Mouse (Mus musculus) heart, postnatal 0 days (tissue): ENCODE data around the gene Socs5. TPM values are rescaled to one million over a fixed set of nuclear protein-coding genes. Genes with fewer than 3 reads are reported as not detected.
"Not testable (repeated sequence)": the region's sequence is repeated elsewhere in the genome, so short reads cannot be mapped to it uniquely, and the experiment has no call there.

Experiments
- ATAC-seq: fragments of 200-750 bp; cut with Nextera tagmentation; 2 replicates; pipeline ENCODE4 v1.8.0; 2017; ENCODE audit warnings: low read depth, moderate number of reproducible peaks, moderate library complexity; ENCODE audit not compliant: insufficient read depth
- DNase-seq: peaks from one replicate; pipeline ENCODE4 v3.0.0-alpha.2; 2016; ENCODE audit warnings: low spot score
- H3K27ac ChIP-seq: fragments of 300-500 bp; sonication (generic); 2 replicates; pipeline ENCODE4 v1.5.1; 2014; ENCODE audit warnings: low read depth, mild to moderate bottlenecking
- H3K27me3 ChIP-seq: fragments of 300-500 bp; sonication (generic); 2 replicates; pipeline ENCODE4 v1.6.1; 2014; ENCODE audit warnings: low read length, mixed read lengths; ENCODE audit not compliant: control insufficient read depth, insufficient read depth
- H3K36me3 ChIP-seq: fragments of 300-500 bp; sonication (generic); replicated peaks from 2 replicates; pipeline ENCODE4 v1.6.1; 2014; ENCODE audit warnings: low read length, mixed read lengths; ENCODE audit not compliant: control insufficient read depth, insufficient read depth
- H3K4me1 ChIP-seq: fragments of 300-500 bp; sonication (generic); 2 replicates; pipeline ENCODE4 v1.6.1; 2014; ENCODE audit warnings: antibody characterized with exemption; ENCODE audit not compliant: control insufficient read depth, insufficient read depth
- H3K4me2 ChIP-seq: fragments of 300-500 bp; sonication (generic); 2 replicates; pipeline ENCODE4 v1.6.1; 2014; ENCODE audit warnings: low read depth, mild to moderate bottlenecking, low read length, moderate library complexity
- H3K4me3 ChIP-seq: fragments of 300-500 bp; sonication (generic); 2 replicates; pipeline ENCODE4 v1.5.1; 2014; ENCODE audit warnings: low read depth, low read length
- H3K9ac ChIP-seq: fragments of 300-500 bp; sonication (generic); replicated peaks from 2 replicates; pipeline ENCODE4 v1.6.1; 2014; ENCODE audit warnings: low read depth, low read length, mixed read lengths
- H3K9me3 ChIP-seq: fragments of 300-500 bp; sonication (generic); replicated peaks from 2 replicates; pipeline ENCODE4 v1.6.1; 2016; ENCODE audit warnings: low read length; ENCODE audit not compliant: control insufficient read depth
- CTCF ChIP-seq: IDR thresholded peaks from 2 replicates; pipeline ENCODE4 v1.5.1; 2016; ENCODE audit warnings: antibody characterized with exemption, control low read depth, low read depth
- EP300 ChIP-seq: IDR thresholded peaks from 2 replicates; pipeline ENCODE4 v1.6.1; 2016; ENCODE audit warnings: antibody characterized with exemption, low read depth
- WGBS: fragments of 180-500 bp; shearing (Covaris S2); extraction: QIAGEN DNeasy Blood & Tissue Kit; methylation state at CpG from one replicate; pipeline ENCODE4 v1.1.7; 2014; 5-methylcytosine and 5-hydroxymethylcytosine counted together
- polyA plus RNA-seq: library from polyadenylated mRNA; unstranded; fragments of >200 nt; fragmentation: Nextera tagmentation; extraction: Ambion mirVana; gene quantifications from 2 replicates; pipeline ENCODE4 v1.2.1, GENCODE M21; 2015
- total RNA-seq: library from RNA; depleted of rRNA; stranded (reverse); fragments of >200 nt; gene quantifications from 2 replicates; pipeline ENCODE4 v1.2.3, GENCODE M21; 2014; ENCODE audit warnings: low replicate concordance; rRNA removed

Socs5 gene
- 11.4 and 17.7 TPM in 2 replicates for total RNA-seq
- polyA plus RNA-seq = 7.3 and 7.9 TPM in 2 replicates

- peak; percentile 54 for DNase-seq
- 0% methylated on average over 41 of the region's 73 CpGs for WGBS
- Histone ChIP-seq H3K9ac (peak within 1 kb of the TSS; percentile 92), H3K27me3 (no peaks in the 10 kb centered on the region), H3K36me3 (no peaks in the 10 kb centered on the region), H3K27ac (peak within 1 kb of the TSS; percentile 82), H3K4me3 (peak within 1 kb of the TSS; percentile 95), H3K4me1 (peaks cover 25% of the 10 kb centered on the region; the same call in 1 of the 2 replicates), H3K9me3 (no peaks in the 10 kb centered on the region), H3K4me2 (peak within 1 kb of the TSS; percentile 98)
- peak; percentile 68 for ATAC-seq
- TF ChIP-seq EP300 (no peak), CTCF (no peak)
These were observed at the start of gene Socs5 for GRCm38 (mm10) chr17:87107623-87108221. TSS of gene Socs5 (plus strand) at chr17:87107679.

GRCm38 (mm10) chr17:87062639-87063038, 44.8 kb upstream of the Socs5 start:
- no peak overlapping the region for H3K4me2 ChIP-seq
- H3K9me3 ChIP-seq = no peaks in the 10 kb centered on the region
- H3K27me3 ChIP-seq = no peaks in the 10 kb centered on the region
- 64% methylated on average over 9 of the region's 9 CpGs for WGBS
- H3K27ac ChIP-seq = no peak overlapping the region
- no peaks in the 10 kb centered on the region for H3K36me3 ChIP-seq
- TF ChIP-seq EP300 (no peak), CTCF (no peak)
- no peak overlapping the region for H3K4me3 ChIP-seq
- H3K9ac ChIP-seq = no peak overlapping the region
- ATAC-seq (no peak), DNase-seq (no peak)
- peaks cover 2% of the 10 kb centered on the region for H3K4me1 ChIP-seq

DNA sequence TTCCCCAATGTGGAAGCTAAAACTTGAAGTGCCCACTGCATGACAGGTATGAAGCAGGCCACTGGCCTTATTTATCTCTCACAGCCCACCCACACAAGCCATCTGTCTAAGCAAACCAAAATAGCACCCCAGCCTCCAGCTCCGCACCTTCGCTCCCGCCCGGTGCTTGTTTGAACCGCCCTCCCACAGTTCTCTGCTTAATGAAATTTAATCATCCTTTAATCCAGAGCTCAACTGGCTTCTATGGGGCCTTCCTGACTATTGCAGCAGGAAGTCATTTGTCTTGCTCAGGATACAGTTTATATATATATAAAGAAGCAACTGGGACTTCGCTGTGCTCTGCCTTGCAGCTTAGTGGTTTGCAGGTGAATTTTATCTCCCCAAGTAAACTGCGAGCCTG, 44.0 kb upstream of the Socs5 start:
- no peak overlapping the region for H3K4me2 ChIP-seq
- ATAC-seq = no peak
- H3K4me1 ChIP-seq = no peaks in the 10 kb centered on the region; the same call in 1 of the 2 replicates
- TF ChIP-seq EP300 (no peak), CTCF (no peak)
- no peak for DNase-seq
- H3K36me3 ChIP-seq = no peaks in the 10 kb centered on the region
- H3K27ac ChIP-seq = no peak overlapping the region
- H3K9ac ChIP-seq = no peak overlapping the region
- no peak overlapping the region for H3K4me3 ChIP-seq
- no peaks in the 10 kb centered on the region for H3K9me3 ChIP-seq
- 78% methylated on average over 7 of the region's 7 CpGs for WGBS
- H3K27me3 ChIP-seq = no peaks in the 10 kb centered on the region

DNA sequence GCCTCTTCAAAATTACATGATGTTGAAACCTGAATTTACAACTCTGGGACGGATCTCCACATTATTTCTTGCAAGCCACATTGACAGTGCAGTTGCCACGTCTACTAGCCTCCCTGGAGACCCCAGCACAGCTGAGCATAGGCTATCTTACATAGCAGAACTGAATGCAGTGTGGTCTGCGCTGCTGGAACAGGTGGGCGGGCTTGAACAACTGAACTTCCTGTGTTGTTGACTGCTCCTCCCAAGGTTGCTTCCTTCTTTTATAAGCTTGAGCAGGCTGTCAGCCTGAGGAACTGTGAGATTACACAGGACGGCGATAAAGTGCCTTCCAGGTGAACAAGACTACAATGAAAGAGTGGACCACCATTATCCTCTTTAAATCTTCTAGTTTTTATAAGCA, 43.5 kb upstream of the Socs5 start:
- WGBS = 65% methylated on average over 6 of the region's 6 CpGs
- Histone ChIP-seq H3K4me2 (no peak overlapping the region), H3K4me3 (no peak overlapping the region), H3K9ac (no peak overlapping the region), H3K9me3 (no peaks in the 10 kb centered on the region), H3K4me1 (no peaks in the 10 kb centered on the region; the same call in 1 of the 2 replicates), H3K27me3 (no peaks in the 10 kb centered on the region), H3K36me3 (no peaks in the 10 kb centered on the region), H3K27ac (no peak overlapping the region)
- ATAC-seq (no peak), DNase-seq (no peak)
- TF ChIP-seq CTCF = no peak
- no peak for TF ChIP-seq EP300

GRCm38 (mm10) chr17:87068997-87069396, 38.5 kb upstream of the Socs5 start:
- 78% methylated on average over 4 of the region's 4 CpGs for WGBS
- no peaks in the 10 kb centered on the region for H3K4me1 ChIP-seq
- H3K27me3 ChIP-seq = no peaks in the 10 kb centered on the region
- ATAC-seq (no peak), DNase-seq (no peak)
- no peak overlapping the region for H3K4me2 ChIP-seq
- no peak overlapping the region for H3K27ac ChIP-seq
- H3K4me3 ChIP-seq = no peak overlapping the region
- no peak for TF ChIP-seq CTCF
- TF ChIP-seq EP300 = no peak
- H3K9ac ChIP-seq = no peak overlapping the region
- H3K36me3 ChIP-seq = no peaks in the 10 kb centered on the region
- no peaks in the 10 kb centered on the region for H3K9me3 ChIP-seq

GRCm38 (mm10) chr17:87072183-87072582, 35.3 kb upstream of the Socs5 start:
- H3K4me1 ChIP-seq, H3K9ac ChIP-seq, H3K36me3 ChIP-seq, H3K4me2 ChIP-seq, H3K4me3 ChIP-seq, DNase-seq, ATAC-seq, H3K27me3 ChIP-seq, H3K9me3 ChIP-seq, H3K27ac ChIP-seq: not testable (repeated sequence)
- WGBS = 86% methylated on average over 1 of the region's 1 CpGs
